Mouse (Mus musculus): ENCODE data around the gene Fam83g. TPM values are rescaled to one million over a fixed set of nuclear protein-coding genes. Genes with fewer than 3 reads are reported as not detected.

The Fam83g gene
- polyA plus RNA-seq, 1 experiment from 2014 or later, result 0.21 TPM

GRCm38 (mm10) chr11:61745781-61746180 is 61.9 kb downstream of the Fam83g start:
- H3K9me3 ChIP-seq, result no peaks in the 10 kb centered on the region
- H3K4me3 ChIP-seq, result no peak overlapping the region
- H3K27me3 ChIP-seq (replicated peaks), result no peaks in the 10 kb centered on the region
- no peaks in the 10 kb centered on the region for H3K4me1 ChIP-seq
- no peak overlapping the region for H3K9ac ChIP-seq
- no peak for ATAC-seq (replicated peaks)
- H3K36me3 ChIP-seq (replicated peaks), result peaks cover 13% of the 10 kb centered on the region
- H3K27ac ChIP-seq, result no peak overlapping the region
- 94% methylated on average over 9 of the region's 9 CpGs for WGBS
- H3K4me2 ChIP-seq, result no peak overlapping the region

GRCm38 (mm10) chr11:61747161-61747560 is 63.3 kb downstream of the Fam83g start:
- Histone ChIP-seq H3K36me3 (replicated peaks) (peaks cover 11% of the 10 kb centered on the region; the same call in 1 of the 2 replicates), H3K27me3 (replicated peaks) (no peaks in the 10 kb centered on the region), H3K9me3 (no peaks in the 10 kb centered on the region), H3K4me1 (no peaks in the 10 kb centered on the region), H3K4me3 (no peak overlapping the region), H3K9ac (no peak overlapping the region), H3K27ac (no peak overlapping the region), H3K4me2 (no peak overlapping the region)
- ATAC-seq (replicated peaks), result no peak
- 74% methylated on average over 3 of the region's 3 CpGs for WGBS

- H3K4me1 ChIP-seq, result no peaks in the 10 kb centered on the region
- H3K27ac ChIP-seq, result no peak overlapping the region
- WGBS, result 87% methylated on average over 5 of the region's 5 CpGs
- peaks cover 26% of the 10 kb centered on the region for H3K36me3 ChIP-seq (replicated peaks)
- no peaks in the 10 kb centered on the region for H3K27me3 ChIP-seq (replicated peaks)
- no peak overlapping the region for H3K4me2 ChIP-seq
- H3K9ac ChIP-seq, result no peak overlapping the region
- no peak for ATAC-seq (replicated peaks)
- no peak overlapping the region for H3K4me3 ChIP-seq
- no peaks in the 10 kb centered on the region for H3K9me3 ChIP-seq
Measured at GRCm38 (mm10) chr11:61751612-61752011, 67.7 kb downstream of the Fam83g start.

- H3K4me1 ChIP-seq, result peaks cover 11% of the 10 kb centered on the region
- no peaks in the 10 kb centered on the region for H3K27me3 ChIP-seq (replicated peaks)
- no peaks in the 10 kb centered on the region for H3K9me3 ChIP-seq
- no peak for ATAC-seq (replicated peaks)
- no peak overlapping the region for H3K9ac ChIP-seq
- WGBS, result 93% methylated on average over 2 of the region's 2 CpGs
- H3K36me3 ChIP-seq (replicated peaks), result peaks cover 17% of the 10 kb centered on the region
- H3K27ac ChIP-seq, result no peak overlapping the region
- no peak overlapping the region for H3K4me2 ChIP-seq
- no peak overlapping the region for H3K4me3 ChIP-seq
Measured at GRCm38 (mm10) chr11:61757151-61757550, 73.3 kb downstream of the Fam83g start.

Other genes with a start within 250 kb of the Fam83g start
- 34.4 and 38.5 TPM in 2 replicates for gene Rnf112, start 230.0 kb upstream of the Fam83g start, polyA plus RNA-seq (2015; fragmentation: Nextera tagmentation; extraction: Ambion mirVana)
- gene Mfap4, start 198.7 kb upstream of the Fam83g start, polyA plus RNA-seq (2015; fragmentation: Nextera tagmentation; extraction: Ambion mirVana), result 23.5 and 29.8 TPM in 2 replicates
- gene Mapk7, start 189.7 kb upstream of the Fam83g start, polyA plus RNA-seq (2015; fragmentation: Nextera tagmentation; extraction: Ambion mirVana), result 72.3 and 73.1 TPM in 2 replicates
- gene B9d1, start 178.9 kb upstream of the Fam83g start, polyA plus RNA-seq (2015; fragmentation: Nextera tagmentation; extraction: Ambion mirVana), result 34.9 and 38.9 TPM in 2 replicates
- gene Epn2, start 104.4 kb upstream of the Fam83g start, polyA plus RNA-seq (2015; fragmentation: Nextera tagmentation; extraction: Ambion mirVana), result 76.2 and 78.3 TPM in 2 replicates
- 11.7 and 12.7 TPM in 2 replicates for gene Grap, start 30.8 kb upstream of the Fam83g start, polyA plus RNA-seq (2015; fragmentation: Nextera tagmentation; extraction: Ambion mirVana)
- gene Slc5a10, start 36.7 kb downstream of the Fam83g start, polyA plus RNA-seq (2015; fragmentation: Nextera tagmentation; extraction: Ambion mirVana), result not detected in 2 replicates
- gene Prpsap2, start 78.0 kb downstream of the Fam83g start, polyA plus RNA-seq (2015; fragmentation: Nextera tagmentation; extraction: Ambion mirVana), result 52.0 and 53.9 TPM in 2 replicates
- 46.3 and 47.1 TPM in 2 replicates for gene Ulk2, start 171.0 kb downstream of the Fam83g start, polyA plus RNA-seq (2015; fragmentation: Nextera tagmentation; extraction: Ambion mirVana)
- gene Akap10, start 246.2 kb downstream of the Fam83g start, polyA plus RNA-seq (2015; fragmentation: Nextera tagmentation; extraction: Ambion mirVana), result 13.6 and 14.2 TPM in 2 replicates